Mouse (Mus musculus) spleen, postnatal 14 days (tissue): ENCODE results near the gene Matk.

Experiments
- DNase-seq, 2 experiments: peaks; one replicate each; pipeline ENCODE4 v3.0.0; 2021 to 2022; ENCODE audit warnings: low spot score in 2 of 2

The Matk gene

DNA sequence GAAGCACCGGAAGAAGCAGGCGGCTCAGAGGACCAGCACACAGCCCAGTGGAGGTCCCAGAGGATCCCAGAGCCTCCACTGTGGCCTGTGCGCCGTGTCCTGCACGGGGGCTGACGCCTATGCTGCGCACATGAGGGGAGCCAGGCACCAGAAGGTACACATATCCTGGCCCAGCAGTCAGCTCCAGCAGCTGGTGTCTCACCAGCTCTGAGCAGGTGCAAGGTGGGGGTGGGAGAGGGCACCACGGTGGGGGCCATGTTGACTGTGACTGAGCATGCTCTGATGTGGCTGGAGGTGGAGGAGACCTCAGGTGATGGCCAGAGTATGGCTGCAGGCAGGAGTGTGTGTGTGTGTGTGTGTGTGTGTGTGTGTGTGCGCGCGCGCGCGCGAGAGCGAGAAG, 10.7 kb upstream of the Matk start:
- DNase-seq, result no peak

DNA sequence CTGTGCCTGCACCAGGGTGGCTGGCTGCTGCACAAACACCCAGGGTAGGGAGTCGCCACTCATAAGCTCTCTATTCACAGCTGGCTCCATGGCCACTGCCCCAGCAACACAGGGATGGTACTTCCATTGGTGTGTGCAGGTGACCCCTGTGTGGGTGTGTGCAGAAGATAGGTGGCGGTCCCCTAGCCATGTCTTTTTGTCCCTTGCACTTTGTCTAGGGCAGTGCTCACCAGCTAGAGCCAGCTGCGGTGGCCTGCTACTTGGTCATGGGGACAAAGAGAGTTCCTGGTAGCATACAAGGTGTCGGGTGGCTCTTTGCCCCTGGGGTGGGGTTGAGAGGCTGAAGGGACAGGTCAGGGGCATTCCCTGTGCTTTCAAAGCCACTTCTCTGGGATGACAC, 8.6 kb upstream of the Matk start:
- no peak for DNase-seq

DNA sequence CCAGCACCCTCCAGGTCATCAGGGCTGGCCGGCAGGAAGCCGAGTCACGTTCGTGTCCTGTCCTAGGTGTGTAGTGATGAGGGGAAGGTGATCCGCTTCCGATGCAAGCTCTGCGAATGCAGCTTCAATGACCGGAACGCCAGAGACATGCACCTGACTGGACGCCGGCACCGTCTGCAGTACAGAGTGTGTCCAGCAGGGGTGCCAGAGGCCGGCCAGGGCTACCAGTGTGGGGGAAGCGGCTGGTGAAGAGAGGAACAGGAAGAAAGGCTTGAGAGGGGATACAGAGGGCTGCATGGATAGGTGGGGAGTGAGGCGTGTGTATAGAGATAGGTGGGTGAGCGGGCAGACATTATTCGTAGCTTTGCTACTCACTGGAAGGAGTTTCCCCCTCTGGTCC, 8.1 kb upstream of the Matk start:
- peak; percentile 69 to 81 for DNase-seq

DNA sequence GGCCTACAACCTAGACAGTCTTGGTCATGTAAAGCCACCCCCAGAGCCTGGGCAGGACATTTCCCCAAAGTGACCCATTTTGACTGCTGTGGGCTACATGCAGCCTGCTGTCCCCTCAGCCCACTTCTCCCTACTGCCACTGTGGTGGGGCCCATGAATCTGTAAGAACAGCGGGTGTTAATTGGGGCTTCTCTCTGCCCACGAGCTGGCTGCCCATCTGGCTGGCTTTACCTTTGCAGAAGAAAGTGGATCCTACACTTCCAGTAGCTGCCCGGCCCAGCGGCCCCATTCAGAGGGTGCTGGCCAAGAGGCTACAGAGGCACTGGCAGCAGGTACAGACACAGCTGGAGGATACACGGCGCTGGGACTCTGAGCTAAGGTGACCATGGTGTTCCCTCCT, 7.6 kb upstream of the Matk start:
- DNase-seq, result no peak

DNA sequence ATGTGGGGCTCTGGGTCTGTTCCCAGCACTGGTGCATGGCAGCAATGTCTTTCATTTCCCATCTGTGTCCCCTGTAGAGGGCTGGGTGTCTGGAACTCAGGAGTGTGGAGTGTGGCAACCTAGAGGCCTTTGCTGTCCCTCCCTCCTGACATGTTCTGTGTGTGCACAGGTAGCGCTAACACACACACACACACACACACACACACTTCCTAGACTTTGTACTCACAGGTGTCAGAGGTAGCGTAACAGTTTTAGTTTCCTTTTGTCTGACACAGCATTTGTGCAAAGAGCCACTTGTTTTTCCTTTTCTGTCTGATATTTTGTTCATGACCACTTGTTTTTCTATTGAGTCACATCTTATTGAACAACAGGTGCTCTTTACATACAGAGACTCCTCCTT, 4.9 kb upstream of the Matk start:
- DNase-seq, result no peak

DNA sequence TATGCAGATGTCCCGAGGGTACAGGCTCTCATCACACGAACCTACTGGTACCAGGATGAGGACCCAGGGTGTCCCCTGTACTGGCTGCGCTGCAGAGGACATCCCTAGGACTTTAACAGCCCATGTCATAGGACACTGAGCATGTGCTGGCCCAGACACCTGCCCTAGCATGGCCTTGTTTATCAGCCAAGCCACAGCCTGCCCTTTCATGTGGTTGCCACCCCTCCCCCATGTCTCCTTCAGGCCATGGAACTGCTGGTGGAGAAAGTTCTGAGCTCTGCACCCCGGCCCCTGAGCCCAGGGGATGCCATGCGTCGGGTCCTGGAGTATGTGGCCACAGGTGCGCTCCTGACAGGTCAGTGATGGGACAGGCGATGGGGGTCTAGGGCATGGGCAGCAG, 3.3 kb upstream of the Matk start:
- no peak for DNase-seq

DNA sequence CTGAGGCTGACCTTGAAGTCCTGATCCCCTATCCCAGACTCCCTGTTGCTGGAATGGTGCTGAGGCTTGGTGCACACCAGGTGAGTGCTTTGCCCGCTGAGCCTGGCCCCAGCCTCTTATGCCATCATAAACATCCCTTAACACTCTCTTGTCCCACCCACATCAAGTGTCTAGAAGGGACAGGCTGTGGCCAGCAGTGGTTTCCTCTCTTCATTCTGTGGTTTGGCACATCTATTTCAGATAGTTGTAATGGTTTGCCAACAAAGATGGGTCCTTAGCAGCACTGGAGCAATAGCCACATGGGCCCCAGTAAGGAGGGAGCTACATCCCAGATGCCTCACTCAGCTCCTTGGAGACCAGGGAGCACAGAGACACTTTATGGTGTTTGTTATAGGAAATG, 2.2 kb downstream of the Matk start:
- DNase-seq, result no peak

DNA sequence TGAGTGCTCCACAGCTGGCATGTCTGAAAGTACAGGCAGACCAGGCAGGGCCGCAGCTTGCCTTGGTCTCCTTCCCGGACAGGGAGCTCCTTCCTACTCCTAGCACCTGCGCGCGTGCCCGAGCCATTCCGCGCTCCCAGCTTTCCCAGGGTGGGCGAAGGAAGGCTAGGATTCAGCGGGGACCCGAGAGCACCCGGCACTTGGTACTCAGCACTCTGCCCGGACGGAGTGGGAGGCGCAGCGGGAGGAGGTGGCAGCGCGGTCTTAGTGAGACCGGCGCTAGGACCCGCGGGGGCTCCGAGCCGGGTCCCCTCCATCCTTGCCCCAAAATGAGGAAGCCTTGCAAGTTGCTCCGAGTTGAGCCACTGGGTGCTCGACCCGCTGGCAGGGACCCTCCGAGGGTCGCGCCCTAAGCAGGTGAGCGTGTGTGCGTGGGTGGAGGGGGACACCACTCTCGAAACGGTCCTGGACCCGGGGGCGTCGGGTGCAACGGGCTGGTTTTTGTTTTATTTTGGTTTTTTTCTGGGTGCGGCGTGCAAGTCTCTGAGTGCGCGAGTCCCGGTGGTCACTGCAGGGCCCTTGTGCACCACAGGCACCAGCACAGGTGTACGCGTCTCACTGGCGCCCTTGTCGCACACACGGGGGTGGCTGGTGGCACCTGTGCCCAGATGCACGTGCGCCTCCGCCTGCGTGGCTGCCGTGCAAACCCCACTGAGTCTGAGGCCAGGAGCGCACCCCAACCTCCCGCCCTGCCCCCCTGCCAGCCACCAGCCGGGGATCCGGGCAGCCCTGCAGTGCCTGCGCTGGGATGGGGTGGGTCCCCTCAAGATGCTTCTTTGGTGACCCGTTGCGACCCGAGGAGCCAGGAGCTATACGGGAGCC, 4.7 kb downstream of the Matk start:
- peak in 1 of 2 experiments; percentile 41 for DNase-seq

DNA sequence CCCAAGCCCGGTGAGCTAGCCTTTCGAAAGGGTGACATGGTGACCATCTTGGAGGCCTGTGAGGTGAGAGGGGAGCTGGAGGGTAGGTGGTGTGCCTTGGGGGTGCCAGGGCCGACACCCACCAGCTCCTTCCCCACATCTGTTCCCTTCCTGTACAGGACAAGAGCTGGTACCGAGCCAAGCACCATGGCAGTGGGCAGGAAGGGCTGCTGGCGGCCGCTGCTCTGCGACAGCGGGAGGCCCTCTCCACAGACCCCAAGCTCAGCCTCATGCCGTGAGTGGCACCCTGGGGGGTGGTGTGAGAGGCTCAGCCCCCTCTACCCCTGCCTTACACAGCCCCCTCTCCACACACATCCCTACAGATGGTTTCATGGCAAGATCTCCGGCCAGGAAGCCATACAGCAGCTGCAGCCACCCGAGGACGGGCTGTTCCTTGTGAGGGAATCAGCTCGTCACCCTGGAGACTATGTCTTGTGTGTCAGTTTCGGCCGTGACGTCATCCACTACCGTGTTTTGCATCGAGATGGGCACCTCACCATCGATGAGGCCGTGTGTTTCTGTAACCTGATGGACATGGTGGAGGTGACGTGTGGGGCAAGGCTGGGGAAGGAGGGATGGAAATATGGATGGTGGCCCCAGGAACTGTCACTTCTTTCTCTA, 6.6 kb downstream of the Matk start:
- DNase-seq, result no peak

DNA sequence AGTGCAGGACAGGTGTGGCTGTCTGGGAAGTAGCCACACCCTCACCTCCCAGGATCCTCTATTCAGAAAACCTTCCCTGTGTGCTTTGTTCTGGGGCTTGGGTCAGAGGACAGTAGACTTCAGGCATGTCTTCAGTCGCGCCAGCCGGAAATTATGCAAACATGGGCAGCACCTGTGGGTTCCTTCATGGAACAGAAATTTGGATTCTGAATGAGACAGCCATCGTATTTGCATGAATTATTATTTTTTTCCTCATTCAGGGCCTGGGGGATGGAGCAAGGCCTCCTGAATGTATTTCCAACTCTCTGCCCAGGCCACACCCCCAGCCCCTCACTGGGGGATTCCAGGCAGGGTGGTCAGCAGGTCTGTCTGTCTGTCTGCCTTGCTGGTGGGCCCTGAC, 8.3 kb downstream of the Matk start:
- no peak for DNase-seq

DNA sequence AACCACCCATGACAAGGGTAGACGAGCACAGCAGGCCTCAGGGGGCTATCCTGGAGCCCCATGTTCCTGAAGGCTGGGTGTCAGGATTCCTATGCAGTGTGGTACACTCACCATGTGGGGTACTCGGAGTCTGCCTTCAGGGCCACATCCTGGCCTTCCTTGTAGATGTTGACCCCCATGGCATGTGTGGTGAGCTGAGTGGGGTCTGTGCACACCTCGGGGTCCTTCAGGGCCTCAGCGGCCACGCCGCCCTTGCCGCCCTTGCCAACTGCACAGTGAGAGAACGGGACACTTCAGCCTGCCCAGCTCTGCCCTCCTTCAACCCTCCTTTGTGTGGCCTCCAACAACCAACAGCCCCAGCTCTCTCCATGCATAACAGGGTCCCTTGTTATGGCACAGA, 12.8 kb downstream of the Matk start:
- no peak for DNase-seq

DNA sequence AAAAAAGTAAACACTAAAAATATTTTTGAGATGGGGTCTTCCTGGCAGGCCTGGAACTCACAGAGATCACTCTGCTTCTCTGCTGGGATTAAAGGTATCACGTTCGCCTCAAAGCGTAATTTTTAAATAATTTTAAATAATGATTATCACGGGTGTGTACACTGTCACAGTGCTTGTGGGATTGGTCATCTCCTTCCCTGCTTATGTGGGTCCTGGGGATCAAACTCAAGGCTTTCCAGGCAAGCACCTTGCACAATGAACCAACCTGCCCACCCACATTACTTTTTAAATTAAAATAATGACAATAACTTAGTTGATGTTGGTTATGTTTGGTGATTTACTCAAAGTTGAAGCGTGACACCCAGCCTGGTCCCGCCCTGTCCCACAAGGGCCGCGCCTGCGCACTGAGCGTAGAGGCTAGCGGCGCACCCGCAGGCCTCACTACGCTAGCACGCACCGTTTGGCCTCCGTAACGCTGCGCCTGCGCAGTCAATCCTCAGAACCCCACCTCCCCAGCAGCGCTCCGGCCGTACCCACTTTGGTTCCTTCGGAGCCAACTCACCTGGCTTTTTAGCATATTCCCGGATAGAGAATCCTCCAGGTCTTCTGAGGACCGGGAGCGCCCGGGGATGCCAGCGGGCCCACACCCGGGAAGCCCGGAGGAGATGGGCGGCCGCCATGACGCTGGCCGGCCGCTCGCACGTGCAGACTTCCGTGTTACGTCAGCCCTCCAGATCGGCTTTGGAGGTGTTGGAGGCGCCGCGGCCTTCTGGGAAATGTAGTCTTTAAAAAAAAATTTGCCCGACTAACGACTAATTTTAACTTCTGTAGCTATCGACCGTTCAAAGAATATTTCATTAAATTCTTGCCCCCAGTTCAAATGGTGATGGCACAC, 13.7 kb downstream of the Matk start, which contains the start of the genes Mrpl54 and Apba3:
TSS of gene Mrpl54 (minus strand) at position 724 of the 895 bp plus-strand sequence.
TSS of gene Apba3 (plus strand) at position 750 of the 895 bp plus-strand sequence.
- peak; percentile 92 to 95 for DNase-seq

DNA sequence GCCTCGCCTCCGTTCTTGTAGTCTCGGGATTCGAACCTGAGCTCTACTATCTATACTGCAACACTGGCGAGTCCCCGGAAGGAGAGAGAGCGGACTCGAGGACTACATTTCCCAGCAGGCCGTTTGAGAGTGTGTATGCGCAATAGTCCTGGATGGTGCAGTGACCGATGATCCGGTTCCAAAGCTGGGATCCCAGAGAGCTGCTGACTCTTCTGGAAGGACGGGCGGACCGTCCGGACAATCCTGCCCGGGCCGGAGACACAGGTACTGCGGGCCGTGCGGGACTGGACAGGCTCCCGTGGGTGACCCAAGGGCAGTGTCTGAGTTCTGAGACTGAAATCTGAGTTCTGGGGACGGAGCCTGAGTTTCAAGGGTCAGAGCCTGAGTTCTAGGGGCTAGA, 15.3 kb downstream of the Matk start:
- DNase-seq, result peak; percentile 34 to 62

DNA sequence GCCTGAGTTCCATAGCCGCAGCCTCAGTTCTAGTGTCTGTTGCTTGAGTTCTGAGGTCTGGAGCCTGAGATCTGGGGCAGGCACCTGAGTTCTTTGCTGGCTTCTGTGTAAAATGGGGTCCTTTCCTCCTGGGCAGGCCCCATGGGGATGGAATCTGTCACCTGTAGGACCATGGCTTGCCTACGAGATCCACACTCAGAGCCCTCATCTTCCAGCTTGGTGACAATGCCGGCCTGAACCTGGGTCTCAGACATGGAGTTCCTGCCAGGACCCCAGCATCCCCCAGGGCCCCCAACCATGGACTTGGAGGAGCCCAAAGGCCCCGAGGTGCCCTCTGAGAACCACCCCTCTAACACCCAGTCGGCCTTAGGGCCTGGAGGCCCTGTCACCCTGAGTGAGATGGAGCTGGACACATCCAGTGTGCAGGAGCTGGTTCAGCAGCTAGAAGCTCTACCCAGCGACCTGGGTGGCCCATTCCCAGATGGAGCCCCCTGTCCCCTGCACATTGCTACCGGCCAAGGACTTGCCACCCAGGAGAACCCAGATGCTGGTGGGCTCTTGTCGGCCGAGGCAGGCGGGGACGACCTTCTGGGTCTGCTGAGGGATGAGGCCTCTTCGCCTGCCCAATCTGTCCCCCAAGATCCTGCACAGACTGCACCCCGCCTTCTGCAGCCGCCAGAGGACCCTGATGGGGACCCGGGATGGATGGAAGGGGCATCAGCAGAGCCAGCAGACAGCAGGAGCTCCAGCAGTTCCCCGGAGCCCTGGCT, 16.1 kb downstream of the Matk start:
- no peak for DNase-seq

DNA sequence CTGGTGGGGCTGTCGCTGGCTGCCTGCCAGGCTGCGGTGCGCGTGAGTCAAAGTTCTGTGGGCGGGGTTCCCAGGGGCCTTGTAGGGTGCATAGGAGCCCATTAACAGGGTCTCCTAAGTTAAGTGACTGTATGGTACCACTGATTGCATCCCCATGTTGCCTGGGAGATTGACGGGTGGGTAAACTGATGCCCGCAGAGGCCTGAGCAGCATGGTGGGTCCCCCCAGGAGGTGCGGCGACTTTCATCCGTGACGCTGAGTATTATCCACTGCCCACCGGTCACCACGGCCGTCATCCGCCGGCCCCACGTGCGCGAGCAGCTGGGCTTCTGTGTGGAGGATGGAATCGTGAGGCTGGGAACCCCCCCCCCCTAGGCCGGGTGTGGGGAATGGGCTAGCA, 19.6 kb downstream of the Matk start:
- DNase-seq, result no peak

DNA sequence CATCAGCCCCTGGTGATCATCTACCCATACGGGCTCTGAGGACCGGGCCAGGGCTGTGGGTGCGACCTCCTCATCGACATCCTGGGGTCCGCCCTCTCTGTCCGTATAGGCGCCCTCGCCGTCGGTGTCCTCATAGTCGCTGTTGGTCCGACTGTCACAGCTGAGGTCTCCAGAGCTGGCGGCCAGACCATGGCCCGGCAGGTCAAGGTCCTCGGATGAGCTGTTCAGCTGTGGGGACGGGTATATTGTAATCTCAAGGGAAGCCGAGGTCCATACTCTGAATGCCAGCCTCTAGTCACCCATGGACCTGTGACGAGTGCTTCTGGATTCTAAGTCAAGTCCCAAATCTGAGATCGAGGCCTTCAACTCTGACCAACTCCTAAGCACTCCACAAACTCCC, 21.1 kb downstream of the Matk start:
- DNase-seq, result no peak

DNA sequence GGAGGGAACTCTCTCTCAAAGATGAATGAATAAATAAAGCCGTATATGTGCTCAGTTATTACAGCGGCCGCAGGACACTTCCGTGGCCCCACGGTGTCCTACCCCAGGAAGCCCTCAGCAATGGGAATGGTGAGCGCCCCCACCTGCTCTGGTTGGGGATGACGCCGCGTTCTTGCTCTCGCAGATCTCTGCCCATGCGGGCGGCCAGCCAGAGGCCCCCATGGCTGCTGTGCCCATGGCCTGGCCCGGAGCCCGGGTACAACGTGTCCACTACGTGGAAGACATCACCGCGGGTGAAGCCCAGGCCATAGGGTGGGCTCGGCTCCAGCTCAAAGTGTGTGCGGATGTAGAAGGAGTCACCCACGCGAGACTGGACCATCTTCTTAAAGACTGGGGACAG, 24.9 kb downstream of the Matk start:
- DNase-seq, result no peak

DNA sequence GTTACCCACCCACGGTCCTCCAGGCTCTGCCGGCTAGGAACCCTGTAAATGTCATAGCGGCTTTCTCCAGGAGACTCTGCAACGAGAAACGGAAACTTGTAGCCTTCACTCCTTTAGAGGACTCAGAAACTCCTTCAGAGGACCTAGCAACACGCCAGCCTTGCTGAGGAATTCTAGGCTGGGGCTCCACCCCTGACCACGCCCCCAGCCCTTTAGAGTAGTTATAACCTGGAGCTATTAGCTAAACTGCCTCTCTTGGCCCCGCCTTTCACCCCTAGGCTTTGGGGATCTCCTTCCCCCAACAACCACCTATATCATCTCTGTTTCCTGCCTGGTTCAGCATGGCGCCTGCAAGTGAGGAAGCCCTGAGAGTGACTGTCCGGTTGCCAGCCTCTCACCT, 26.8 kb downstream of the Matk start:
- no peak for DNase-seq

DNA sequence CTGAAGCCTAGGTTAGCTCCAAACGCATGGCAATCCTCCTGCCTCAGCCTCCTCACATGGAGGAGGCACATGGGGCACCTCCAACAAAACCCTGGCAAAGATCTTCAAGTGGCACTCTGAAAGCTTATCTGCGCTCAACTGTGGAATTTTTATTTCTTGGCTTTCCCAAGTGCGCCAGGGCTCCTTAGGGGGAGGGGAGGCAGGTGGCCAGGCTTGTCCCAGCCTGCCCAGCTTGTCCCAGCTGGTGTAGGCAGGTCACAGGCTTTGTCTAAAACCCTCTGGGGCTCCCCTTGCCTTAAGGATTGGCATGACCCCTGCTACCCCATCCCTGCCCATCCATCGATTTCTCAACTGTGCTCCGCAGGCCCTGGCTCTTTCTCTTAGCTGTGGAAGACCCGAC, 31.5 kb downstream of the Matk start:
- DNase-seq, result no peak

DNA sequence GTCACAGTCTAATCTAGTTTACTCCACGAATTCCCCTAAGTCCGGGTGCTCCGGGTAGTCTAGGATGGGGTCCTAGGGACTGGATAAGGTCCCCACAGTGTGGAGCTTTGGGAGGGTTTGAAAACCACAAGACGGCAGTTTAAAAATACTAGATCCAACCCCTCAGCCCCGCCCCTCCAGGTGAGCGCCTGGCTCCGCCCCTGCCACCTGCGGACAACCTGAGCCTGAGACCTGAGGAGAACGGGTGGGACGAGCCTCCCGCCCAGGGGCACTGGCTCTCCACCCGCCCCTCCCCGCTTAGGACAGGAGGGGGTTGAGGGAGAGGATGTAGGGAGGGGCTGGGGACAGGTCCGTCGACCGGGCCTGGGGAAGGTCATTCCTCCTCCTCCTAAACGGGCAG, 32.0 kb downstream of the Matk start:
- DNase-seq, result no peak

DNA sequence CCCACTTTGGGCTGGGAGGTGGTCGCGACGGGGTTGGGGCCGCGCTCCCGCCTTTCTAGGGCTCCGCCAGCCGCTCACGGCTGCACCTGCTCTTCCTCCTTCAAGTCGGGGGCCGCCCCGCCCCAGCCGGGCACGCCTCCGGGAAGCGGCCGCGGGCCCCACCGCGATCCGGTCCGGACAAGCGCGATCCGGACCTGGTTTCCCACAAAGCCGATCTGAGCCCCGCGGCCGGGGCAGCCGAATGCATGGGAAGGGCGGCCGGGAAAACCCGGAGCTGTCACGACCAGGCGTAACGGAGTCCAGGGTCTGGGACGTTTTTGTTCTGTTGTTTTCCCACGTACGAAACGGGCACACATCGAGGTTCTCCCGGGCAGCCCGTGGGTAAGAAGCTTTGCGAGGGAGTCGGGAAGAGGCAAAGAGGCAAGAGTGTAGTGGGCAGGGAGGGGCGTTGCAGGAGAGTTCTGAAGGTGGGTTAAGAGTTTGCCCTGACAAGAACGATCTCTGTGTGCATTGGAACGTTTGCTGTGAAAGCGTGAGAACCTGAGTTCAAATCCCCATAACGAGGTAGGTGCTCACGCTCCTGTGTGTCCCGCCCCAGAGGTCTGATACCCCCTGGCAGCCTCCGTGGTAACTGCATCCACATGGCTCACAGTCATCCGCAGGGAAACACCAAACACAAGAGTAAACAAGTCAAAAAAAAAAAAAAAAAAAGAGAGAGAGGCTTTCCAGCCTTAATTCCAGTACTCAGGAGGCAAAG, 33.1 kb downstream of the Matk start:
- peak; percentile 83 to 90 for DNase-seq
